Mouse (Mus musculus): ENCODE data around the gene Skint7. TPM values are rescaled to one million over a fixed set of nuclear protein-coding genes. Genes with fewer than 3 reads are reported as not detected.
"Not testable (repeated sequence)": the region's sequence is repeated elsewhere in the genome, so short reads cannot be mapped to it uniquely, and the experiment has no call there.

Skint7 gene
- total RNA-seq (2014; rRNA removed) = not detected in 2 replicates
- not detected in 2 replicates for polyA plus RNA-seq (2012; rRNA removed)

DNA sequence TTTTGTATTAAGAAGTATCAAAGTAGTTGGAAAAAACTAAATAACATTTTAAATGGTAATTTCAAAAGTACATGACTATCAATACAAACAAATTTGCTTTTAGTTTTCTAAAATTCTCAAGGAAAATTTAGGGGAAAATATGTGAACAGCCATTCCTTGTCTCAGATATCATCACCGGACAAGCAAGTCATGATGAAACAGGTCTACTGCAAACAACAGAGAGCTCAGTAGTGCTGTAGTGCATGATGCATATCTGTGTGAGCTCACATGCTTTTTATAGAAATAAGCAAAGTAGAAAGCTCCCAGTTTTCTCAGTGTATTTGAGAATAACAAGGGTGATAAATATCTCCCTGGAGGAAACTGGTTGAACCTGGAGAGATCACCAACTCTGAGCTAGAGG, at the start of gene Skint7:
TSS of gene Skint7 (plus strand) at position 301 of the 400 bp plus-strand sequence.
- H3K27ac ChIP-seq (replicated peaks; ENCODE audit: insufficient read depth, low read depth, low read length) = no peak within 1 kb of the TSS

DNA sequence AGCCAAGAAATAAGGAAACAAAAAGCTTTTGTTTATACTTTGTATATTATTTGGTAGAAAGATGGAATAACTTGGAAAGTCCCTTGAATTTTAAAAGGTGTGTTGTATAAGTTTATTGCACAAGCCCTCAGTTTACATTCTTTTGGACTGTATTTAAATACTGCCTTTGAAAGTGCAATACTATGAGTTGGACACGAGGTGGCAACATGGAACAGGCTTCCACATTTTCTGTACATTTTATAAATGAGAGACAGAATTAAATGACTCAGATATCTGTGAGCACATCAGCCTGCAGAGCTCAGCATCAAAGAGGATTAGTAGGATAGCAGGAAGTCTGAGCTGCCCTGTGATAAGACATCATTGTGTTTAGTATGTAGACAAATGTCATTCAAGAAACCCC, 11.4 kb upstream of the Skint7 start:
- H3K4me3 ChIP-seq (ENCODE audit: insufficient read depth, low read depth, low read length) = no peak overlapping the region
- 9% methylated on average over 1 of the region's 1 CpGs for WGBS
- DNase-seq (ENCODE audit: extremely low read depth, low read depth, low spot score) = peak; percentile 1
- H3K36me3 ChIP-seq (ENCODE audit: control insufficient read depth, insufficient read depth, low read length) = no peaks in the 10 kb centered on the region
- no peak overlapping the region for H3K27ac ChIP-seq (replicated peaks; ENCODE audit: insufficient read depth, low read depth, low read length)
- H3K4me1 ChIP-seq (ENCODE audit: control insufficient read depth, insufficient read depth, low read length) = no peaks in the 10 kb centered on the region
- no peaks in the 10 kb centered on the region for H3K79me2 ChIP-seq (ENCODE audit: control insufficient read depth, insufficient read depth, low read length)
- H3K27me3 ChIP-seq (ENCODE audit: control insufficient read depth, insufficient read depth, low read length) = no peaks in the 10 kb centered on the region
- no peak for TF ChIP-seq CTCF (IDR thresholded peaks at IDR 0.05; ENCODE audit: low read depth, low read length)
- TF ChIP-seq POLR2A (IDR thresholded peaks at IDR 0.05; ENCODE audit: extremely low read depth, insufficient read depth, low read length) = no peak
- H3K9ac ChIP-seq (ENCODE audit: low read depth, low read length) = no peak overlapping the region

More for the DNA sequence above, at the start of gene Skint7:
- Histone ChIP-seq H3K4me3 (ENCODE audit: insufficient read depth, low read depth, low read length) (no peak within 1 kb of the TSS), H3K79me2 (ENCODE audit: control insufficient read depth, insufficient read depth, low read length) (no peaks in the 10 kb centered on the region), H3K4me1 (ENCODE audit: control insufficient read depth, insufficient read depth, low read length) (no peaks in the 10 kb centered on the region), H3K27me3 (ENCODE audit: control insufficient read depth, insufficient read depth, low read length) (no peaks in the 10 kb centered on the region), H3K9ac (ENCODE audit: low read depth, low read length) (no peak within 1 kb of the TSS), H3K36me3 (ENCODE audit: control insufficient read depth, insufficient read depth, low read length) (no peaks in the 10 kb centered on the region)
- TF ChIP-seq POLR2A (IDR thresholded peaks at IDR 0.05; ENCODE audit: extremely low read depth, insufficient read depth, low read length) = no peak
- no peak for TF ChIP-seq CTCF (IDR thresholded peaks at IDR 0.05; ENCODE audit: low read depth, low read length)
- WGBS = 98% methylated on average over 1 of the region's 1 CpGs
- no peak for DNase-seq (ENCODE audit: extremely low read depth, low read depth, low spot score)

DNA sequence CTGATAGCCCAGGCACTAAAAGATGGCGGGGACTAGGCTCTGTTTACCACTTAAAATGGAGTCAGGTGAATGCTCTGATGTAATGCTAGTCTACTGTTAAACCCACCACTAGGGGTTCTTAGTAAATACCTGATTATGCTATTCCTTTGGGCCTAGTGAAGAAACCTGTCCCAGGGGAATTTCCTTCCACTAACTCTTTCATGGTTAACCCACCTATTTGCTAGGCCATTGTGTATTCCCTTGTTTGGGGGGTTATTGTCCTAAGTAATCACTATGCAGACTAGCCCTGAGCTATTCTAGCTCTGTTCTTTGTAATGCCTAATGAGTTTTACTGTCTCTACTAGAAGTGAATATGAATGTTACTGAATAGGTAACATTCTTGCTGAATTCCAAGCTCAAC, 9.5 kb upstream of the Skint7 start:
- H3K4me3 ChIP-seq (ENCODE audit: insufficient read depth, low read depth, low read length); H3K79me2 ChIP-seq (ENCODE audit: control insufficient read depth, insufficient read depth, low read length); H3K27ac ChIP-seq (replicated peaks; ENCODE audit: insufficient read depth, low read depth, low read length); H3K4me1 ChIP-seq (ENCODE audit: control insufficient read depth, insufficient read depth, low read length); DNase-seq (ENCODE audit: extremely low read depth, low read depth, low spot score); H3K36me3 ChIP-seq (ENCODE audit: control insufficient read depth, insufficient read depth, low read length); H3K9ac ChIP-seq (ENCODE audit: low read depth, low read length); H3K27me3 ChIP-seq (ENCODE audit: control insufficient read depth, insufficient read depth, low read length): not testable (repeated sequence)
- 53% methylated on average over 1 of the region's 1 CpGs for WGBS

DNA sequence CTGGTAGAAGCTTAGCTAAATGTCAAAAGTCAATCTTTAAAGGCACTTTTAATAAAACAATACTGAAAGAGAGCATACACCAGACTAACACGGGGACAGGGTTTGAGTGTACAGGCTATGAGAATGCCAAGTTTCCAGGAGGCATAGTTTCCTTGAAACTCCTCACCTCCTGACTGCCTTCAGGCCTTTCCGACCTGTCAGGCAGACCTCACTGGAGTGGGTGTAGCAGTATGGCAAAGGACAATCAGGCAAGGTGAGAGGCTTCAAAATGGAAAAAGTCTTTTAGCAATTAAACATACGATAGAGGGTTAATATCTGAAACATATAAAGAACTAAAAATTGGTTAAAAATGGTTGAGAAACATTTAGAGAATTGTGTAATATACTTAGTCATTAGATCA, 9.1 kb upstream of the Skint7 start:
- Histone ChIP-seq H3K9ac (ENCODE audit: low read depth, low read length) (no peak overlapping the region), H3K4me1 (ENCODE audit: control insufficient read depth, insufficient read depth, low read length) (no peaks in the 10 kb centered on the region), H3K27me3 (ENCODE audit: control insufficient read depth, insufficient read depth, low read length) (no peaks in the 10 kb centered on the region), H3K36me3 (ENCODE audit: control insufficient read depth, insufficient read depth, low read length) (no peaks in the 10 kb centered on the region), H3K79me2 (ENCODE audit: control insufficient read depth, insufficient read depth, low read length) (no peaks in the 10 kb centered on the region), H3K4me3 (ENCODE audit: insufficient read depth, low read depth, low read length) (no peak overlapping the region), H3K27ac (replicated peaks; ENCODE audit: insufficient read depth, low read depth, low read length) (no peak overlapping the region)
- DNase-seq (ENCODE audit: extremely low read depth, low read depth, low spot score) = no peak
- no peak for TF ChIP-seq CTCF (IDR thresholded peaks at IDR 0.05; ENCODE audit: low read depth, low read length)
- no peak for TF ChIP-seq POLR2A (IDR thresholded peaks at IDR 0.05; ENCODE audit: extremely low read depth, insufficient read depth, low read length)
- WGBS = 72% methylated on average over 3 of the region's 3 CpGs

DNA sequence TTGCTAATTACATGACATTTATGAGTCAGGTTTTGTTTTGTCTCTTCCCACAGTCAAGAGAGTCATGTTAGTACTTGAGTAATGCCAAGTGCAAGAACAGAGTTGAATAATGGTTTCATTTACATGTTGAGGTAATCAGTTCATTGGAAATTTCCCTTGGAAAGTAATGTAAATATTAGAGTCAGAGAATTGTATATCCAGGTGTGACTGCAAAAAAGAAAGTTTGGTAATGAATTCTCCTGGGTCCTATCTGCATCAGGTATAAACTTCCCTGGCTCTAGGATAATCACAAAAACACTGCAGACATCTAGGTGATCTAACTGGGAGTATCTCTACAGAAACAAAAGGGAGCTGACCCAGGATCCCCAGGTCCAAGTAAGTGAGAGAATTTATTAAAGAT, 33.2 kb downstream of the Skint7 start, which contains the start of gene Skint1:
TSS of gene Skint1 (plus strand) at position 301 of the 400 bp plus-strand sequence.
- no peaks in the 10 kb centered on the region for H3K36me3 ChIP-seq (ENCODE audit: control insufficient read depth, insufficient read depth, low read length)
- H3K9ac ChIP-seq (ENCODE audit: low read depth, low read length) = no peak within 1 kb of the TSS
- no peak within 1 kb of the TSS for H3K4me3 ChIP-seq (ENCODE audit: insufficient read depth, low read depth, low read length)
- H3K4me1 ChIP-seq (ENCODE audit: control insufficient read depth, insufficient read depth, low read length) = no peaks in the 10 kb centered on the region
- no peak for DNase-seq (ENCODE audit: extremely low read depth, low read depth, low spot score)
- H3K27me3 ChIP-seq (ENCODE audit: control insufficient read depth, insufficient read depth, low read length) = no peaks in the 10 kb centered on the region
- H3K27ac ChIP-seq (replicated peaks; ENCODE audit: insufficient read depth, low read depth, low read length) = no peak within 1 kb of the TSS
- no peaks in the 10 kb centered on the region for H3K79me2 ChIP-seq (ENCODE audit: control insufficient read depth, insufficient read depth, low read length)
- no peak for TF ChIP-seq POLR2A (IDR thresholded peaks at IDR 0.05; ENCODE audit: extremely low read depth, insufficient read depth, low read length)
- TF ChIP-seq CTCF (IDR thresholded peaks at IDR 0.05; ENCODE audit: low read depth, low read length) = no peak

Other genes starting within 250 kb of the Skint7 start
- not detected in 2 replicates for gene Slc5a9, start 70.0 kb upstream of the Skint7 start, total RNA-seq (2014; rRNA removed)
- not detected in 2 replicates for gene Slc5a9, start 70.0 kb upstream of the Skint7 start, polyA plus RNA-seq (2012; rRNA removed)
- gene Skint8, start 53.5 kb upstream of the Skint7 start, total RNA-seq (2014; rRNA removed) = not detected in 2 replicates
- gene Skint8, start 53.5 kb upstream of the Skint7 start, polyA plus RNA-seq (2012; rRNA removed) = not detected in 2 replicates
- not detected in 2 replicates for gene Skint1, start 33.3 kb downstream of the Skint7 start, total RNA-seq (2014; rRNA removed)
- gene Skint1, start 33.3 kb downstream of the Skint7 start, polyA plus RNA-seq (2012; rRNA removed) = not detected in 2 replicates
- not detected in 2 replicates for gene Skint4, start 99.1 kb downstream of the Skint7 start, total RNA-seq (2014; rRNA removed)
- not detected in 2 replicates for gene Skint4, start 99.1 kb downstream of the Skint7 start, polyA plus RNA-seq (2012; rRNA removed)